24 mouse cellular contexts compared by ENCODE assay signal in genomic region chr2:150624926-150625325, GRCm38 (mm10). TPM values are rescaled to one million over a fixed set of nuclear protein-coding genes. Genes with fewer than 3 reads are reported as not detected.
"Had no signal": no experiment of that assay in that cellular context is flagged by ENCODE, and none has a peak within 500 bp of the region (broad histone marks: within the 10 kb centered on the region; RNA-seq: fewer than 3 reads in every experiment).

No protein-coding gene starts in this region.

- ATAC-seq: liver, embryonic 12.5 days; midbrain, embryonic 13.5 days; midbrain, embryonic 16.5 days had no signal

- DNase-seq: kidney, postnatal 10 days; kidney, postnatal 36 days; liver; lung, adult 18-20 months; lung, postnatal 10 days; lung, postnatal 36 days; retina, postnatal 1 day; right cerebral cortex, postnatal 25 days; thymus, adult 18-20 months; thymus, postnatal 36 days had no signal

- H3K4me1 ChIP-seq: kidney, embryonic 15.5 days; liver, embryonic 12.5 days; liver, embryonic 15.5 days; lung, embryonic 15.5 days; midbrain, embryonic 10.5 days; midbrain, embryonic 13.5 days; neural tube, embryonic 13.5 days had no signal

- H3K4me2 ChIP-seq: kidney, embryonic 15.5 days; limb, embryonic 13.5 days; liver, embryonic 12.5 days; liver, embryonic 15.5 days; lung, embryonic 15.5 days; midbrain, embryonic 13.5 days; neural tube, embryonic 13.5 days had no signal

- H3K36me3 ChIP-seq: kidney, embryonic 15.5 days; limb, embryonic 10.5 days; limb, embryonic 13.5 days; lung, embryonic 15.5 days; midbrain, embryonic 10.5 days had no signal

- H3K27me3 ChIP-seq: kidney, embryonic 15.5 days; limb, embryonic 13.5 days; liver, embryonic 12.5 days; liver, embryonic 15.5 days; lung, embryonic 15.5 days; midbrain, embryonic 13.5 days; neural tube, embryonic 13.5 days had no signal

- H3K4me3 ChIP-seq: kidney, embryonic 15.5 days; limb, embryonic 10.5 days; limb, embryonic 13.5 days; liver, embryonic 12.5 days; liver, embryonic 15.5 days; lung, embryonic 15.5 days; megakaryocyte, embryonic 14.5 days; midbrain, embryonic 10.5 days; midbrain, embryonic 13.5 days; myocyte; neural tube, embryonic 13.5 days had no signal

- H3K9ac ChIP-seq: kidney, embryonic 15.5 days; limb, embryonic 13.5 days; liver, embryonic 12.5 days; liver, embryonic 15.5 days; lung, embryonic 15.5 days; midbrain, embryonic 13.5 days; neural tube, embryonic 13.5 days had no signal

- H3K27ac ChIP-seq: kidney, embryonic 15.5 days; limb, embryonic 10.5 days; limb, embryonic 13.5 days; liver, embryonic 12.5 days; liver, embryonic 15.5 days; lung, embryonic 15.5 days; midbrain, embryonic 10.5 days; midbrain, embryonic 13.5 days; neural tube, embryonic 13.5 days had no signal

- H3K9me3 ChIP-seq: kidney, embryonic 15.5 days; limb, embryonic 10.5 days; limb, embryonic 13.5 days; liver, embryonic 12.5 days; liver, embryonic 15.5 days; lung, embryonic 15.5 days; megakaryocyte, embryonic 14.5 days; midbrain, embryonic 10.5 days; midbrain, embryonic 13.5 days; neural tube, embryonic 13.5 days had no signal

RNA-seq across cellular contexts. Expression of gene Acss1, which starts 43.4 kb away (rescaled TPM):
- polyA plus RNA-seq: myocyte had no signal

RNA-seq across cellular contexts. Expression of gene Cst7, which starts 54.7 kb away (rescaled TPM):
- total RNA-seq: layer of hippocampus, postnatal 14 days; left cerebral cortex, postnatal 25 days had no signal
- polyA plus RNA-seq: limb, embryonic 10.5 days; myocyte had no signal
